Mouse (Mus musculus) intestine, postnatal 0 days (tissue): ENCODE measurements at regions not wholly inside any gene's neighbourhood (a gene's known extent, or its start where the extent isn't known, plus 50 kb on each side); places are given as distances from the start of the nearest gene placed in this dataset.

Experiments used
- ATAC-seq: fragments of 200-750 bp; cut with Nextera tagmentation; 2 replicates; pipeline ENCODE4 v1.8.0; 2017; ENCODE audit warnings: mild to moderate bottlenecking, moderate TSS enrichment, moderate library complexity
- H3K27ac ChIP-seq: fragments of 300-500 bp; sonication (generic); 2 replicates; pipeline ENCODE4 v1.5.1; 2014; ENCODE audit warnings: mild to moderate bottlenecking, low read depth, low read length, moderate library complexity
- H3K27me3 ChIP-seq: fragments of 300-500 bp; sonication (generic); replicated peaks from 2 replicates; pipeline ENCODE4 v1.6.1; 2014; ENCODE audit warnings: low read length, mixed read lengths; ENCODE audit not compliant: control insufficient read depth, insufficient read depth
- H3K36me3 ChIP-seq: fragments of 300-500 bp; sonication (generic); 2 replicates; pipeline ENCODE4 v1.6.1; 2014; ENCODE audit warnings: mild to moderate bottlenecking, moderate library complexity; ENCODE audit not compliant: control insufficient read depth, insufficient read depth
- H3K4me1 ChIP-seq: fragments of 300-500 bp; sonication (generic); replicated peaks from 2 replicates; pipeline ENCODE4 v1.6.1; 2014; ENCODE audit warnings: antibody characterized with exemption, low read length, mixed read lengths; ENCODE audit not compliant: control insufficient read depth, insufficient read depth
- H3K4me2 ChIP-seq: fragments of 300-500 bp; sonication (generic); replicated peaks from 2 replicates; pipeline ENCODE4 v1.6.1; 2014; ENCODE audit warnings: low read depth, mild to moderate bottlenecking, moderate library complexity
- H3K4me3 ChIP-seq: fragments of 300-500 bp; sonication (generic); 2 replicates; pipeline ENCODE4 v1.5.1; 2014; ENCODE audit warnings: low read depth, low read length
- H3K9ac ChIP-seq: fragments of 300-500 bp; sonication (generic); 2 replicates; pipeline ENCODE4 v1.6.1; 2014; ENCODE audit warnings: mild to moderate bottlenecking, low read depth, low read length
- H3K9me3 ChIP-seq: fragments of 300-500 bp; sonication (generic); 2 replicates; pipeline ENCODE4 v1.6.1; 2016; ENCODE audit warnings: mixed run types; ENCODE audit not compliant: control insufficient read depth
- CTCF ChIP-seq: sonication (generic); IDR thresholded peaks from 2 replicates; pipeline ENCODE4 v1.5.1; 2016; ENCODE audit warnings: low read depth, mild to moderate bottlenecking, control low read depth, antibody characterized with exemption, moderate library complexity
- WGBS: fragments of 180-500 bp; shearing (Covaris S2); extraction: QIAGEN DNeasy Blood & Tissue Kit; methylation state at CpG from one replicate; pipeline ENCODE4 v1.1.7; 2014; 5-methylcytosine and 5-hydroxymethylcytosine counted together

- TF ChIP-seq CTCF = no peak
- H3K9me3 ChIP-seq = no peaks in the 10 kb centered on the region
- no peak overlapping the region for H3K4me2 ChIP-seq
- 88% methylated on average over 4 of the region's 4 CpGs for WGBS
- no peaks in the 10 kb centered on the region for H3K4me1 ChIP-seq
- no peaks in the 10 kb centered on the region for H3K27me3 ChIP-seq
- no peak overlapping the region for H3K4me3 ChIP-seq
- no peak for ATAC-seq
- H3K36me3 ChIP-seq = no peaks in the 10 kb centered on the region
- H3K9ac ChIP-seq = no peak overlapping the region
- H3K27ac ChIP-seq = no peak overlapping the region
These were observed 189.0 kb downstream of the Ttll7 start for GRCm38 (mm10) chr3:147041201-147041600.

DNA sequence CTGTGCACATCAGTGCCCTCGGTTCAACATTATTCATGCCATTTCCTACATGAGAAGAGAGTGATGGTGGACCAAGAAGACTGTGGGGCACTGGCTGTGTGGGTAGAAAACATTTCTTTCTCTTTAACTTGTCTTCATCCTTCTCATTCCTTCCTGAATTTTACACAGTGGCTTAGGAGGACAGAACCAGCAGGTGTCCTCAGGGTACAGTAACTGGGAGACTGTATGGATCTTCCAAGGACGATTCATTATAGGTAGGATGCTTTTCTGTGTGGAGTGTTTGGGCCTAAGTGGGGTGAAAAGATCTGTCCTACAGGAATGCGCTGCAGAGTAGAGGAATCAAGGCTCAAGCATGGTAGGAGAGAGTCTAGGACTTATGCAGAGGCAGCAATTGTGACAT, 190.7 kb downstream of the Ttll7 start:
- H3K27ac ChIP-seq = no peak overlapping the region
- H3K4me2 ChIP-seq = no peak overlapping the region
- no peak overlapping the region for H3K4me3 ChIP-seq
- H3K9me3 ChIP-seq = no peaks in the 10 kb centered on the region
- no peaks in the 10 kb centered on the region for H3K27me3 ChIP-seq
- no peak overlapping the region for H3K9ac ChIP-seq
- H3K4me1 ChIP-seq = no peaks in the 10 kb centered on the region
- H3K36me3 ChIP-seq = no peaks in the 10 kb centered on the region
- ATAC-seq = no peak
- 78% methylated on average over 3 of the region's 3 CpGs for WGBS
- peak; percentile 17; the same call in 1 of the 2 replicates for TF ChIP-seq CTCF

DNA sequence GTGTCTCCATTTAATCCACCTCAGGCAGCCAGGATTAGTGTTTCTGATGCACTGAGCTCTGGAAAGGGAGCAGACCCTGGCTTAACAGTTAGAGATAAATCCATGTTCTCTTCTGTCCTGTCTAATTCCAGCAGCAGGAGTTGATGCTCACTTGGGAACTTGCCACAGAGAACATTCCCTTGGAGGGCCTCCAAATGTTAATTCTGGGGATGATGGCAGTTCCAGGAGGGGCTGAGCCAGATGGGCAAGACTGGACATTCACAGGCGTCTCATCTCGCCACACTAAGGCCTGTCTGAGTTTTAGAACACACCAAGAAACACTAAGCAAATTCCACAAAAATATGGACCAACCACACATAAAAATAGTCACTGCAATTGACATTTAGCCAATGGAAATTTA, 194.5 kb downstream of the Ttll7 start:
- Histone ChIP-seq H3K4me3 (no peak overlapping the region), H3K9me3 (no peaks in the 10 kb centered on the region), H3K4me1 (no peaks in the 10 kb centered on the region), H3K27me3 (no peaks in the 10 kb centered on the region), H3K36me3 (no peaks in the 10 kb centered on the region), H3K27ac (no peak overlapping the region), H3K9ac (no peak overlapping the region), H3K4me2 (no peak overlapping the region)
- no peak for TF ChIP-seq CTCF
- no peak for ATAC-seq
- WGBS = 63% methylated on average over 2 of the region's 2 CpGs

DNA sequence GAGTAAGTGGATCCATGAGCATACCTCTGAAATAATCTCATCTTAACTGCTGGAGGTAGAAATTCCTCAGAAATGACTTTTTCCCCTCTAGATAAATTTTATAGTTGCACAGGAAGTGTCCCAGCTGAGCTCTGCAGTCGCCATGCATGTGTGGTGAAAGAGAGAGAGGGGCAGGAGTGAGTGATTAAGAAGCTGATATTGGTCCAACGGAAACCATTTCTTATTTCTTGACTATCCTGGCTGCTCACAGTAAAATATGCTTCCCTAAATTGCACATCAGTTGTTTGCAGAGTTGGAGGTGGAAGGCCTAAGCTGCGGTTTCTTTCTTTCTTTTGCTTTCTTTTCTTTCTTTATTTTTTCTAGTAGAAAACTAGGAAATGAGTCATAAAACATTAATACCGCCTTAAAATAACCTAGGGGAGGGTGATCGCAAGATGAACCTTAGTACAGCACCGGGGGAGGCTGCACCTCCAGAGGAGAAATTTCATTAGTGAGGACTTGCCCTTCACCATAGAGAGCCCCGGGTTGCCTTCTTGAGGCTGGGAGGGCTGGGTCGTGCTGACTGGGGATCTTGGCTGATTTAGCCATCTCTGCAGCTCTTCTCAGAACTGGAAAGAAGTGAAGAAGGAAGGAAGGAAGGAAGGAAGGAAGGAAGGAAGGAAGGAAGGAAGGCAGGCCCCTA, 202.1 kb downstream of the Ttll7 start:
- TF ChIP-seq CTCF = no peak
- Histone ChIP-seq H3K4me1 (no peaks in the 10 kb centered on the region), H3K36me3 (no peaks in the 10 kb centered on the region), H3K27me3 (no peaks in the 10 kb centered on the region), H3K4me3 (no peak overlapping the region), H3K9ac (no peak overlapping the region), H3K4me2 (no peak overlapping the region), H3K9me3 (no peaks in the 10 kb centered on the region), H3K27ac (no peak overlapping the region)
- 79% methylated on average over 8 of the region's 8 CpGs for WGBS
- ATAC-seq = no peak

DNA sequence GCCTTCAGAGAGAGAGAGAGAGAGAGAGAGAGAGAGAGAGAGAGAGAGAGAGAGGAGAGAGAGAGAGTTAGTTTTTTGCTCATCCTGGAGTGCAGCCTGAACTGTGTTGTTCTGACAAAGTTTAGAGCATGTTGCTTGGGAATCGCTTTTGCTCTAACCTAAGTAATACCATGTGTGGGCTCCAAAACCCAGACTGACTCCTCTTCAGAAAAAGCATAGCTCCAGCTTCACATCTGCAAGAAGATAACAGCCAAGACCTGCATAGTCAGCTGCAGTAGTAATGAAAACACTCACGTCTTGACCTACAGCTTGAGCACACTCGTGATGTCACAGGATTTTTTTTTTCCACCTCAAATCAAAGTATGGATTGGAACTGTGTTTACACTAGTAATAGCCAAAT, 205.7 kb downstream of the Ttll7 start:
- WGBS = 49% methylated on average over 3 of the region's 3 CpGs
- ATAC-seq = no peak
- H3K4me2 ChIP-seq = no peak overlapping the region
- no peak overlapping the region for H3K27ac ChIP-seq
- H3K27me3 ChIP-seq = no peaks in the 10 kb centered on the region
- no peaks in the 10 kb centered on the region for H3K36me3 ChIP-seq
- no peak overlapping the region for H3K4me3 ChIP-seq
- no peak overlapping the region for H3K9ac ChIP-seq
- H3K4me1 ChIP-seq = no peaks in the 10 kb centered on the region
- TF ChIP-seq CTCF = no peak
- no peaks in the 10 kb centered on the region for H3K9me3 ChIP-seq

- Histone ChIP-seq H3K27me3 (no peaks in the 10 kb centered on the region), H3K27ac (no peak overlapping the region), H3K9me3 (no peaks in the 10 kb centered on the region), H3K9ac (no peak overlapping the region), H3K4me2 (no peak overlapping the region), H3K4me1 (no peaks in the 10 kb centered on the region), H3K4me3 (no peak overlapping the region), H3K36me3 (no peaks in the 10 kb centered on the region)
- no peak for ATAC-seq
- WGBS = 87% methylated on average over 8 of the region's 8 CpGs
- no peak for TF ChIP-seq CTCF
These were observed 208.5 kb downstream of the Ttll7 start for GRCm38 (mm10) chr3:147060659-147061058.

- whole genome bisulfite sequencing = 85% methylated on average over 7 of the region's 7 CpGs
- H3K4me3 ChIP-seq = no peak overlapping the region
- TF ChIP-seq CTCF = no peak
- no peak overlapping the region for H3K27ac ChIP-seq
- H3K36me3 ChIP-seq = no peaks in the 10 kb centered on the region
- no peak overlapping the region for H3K4me2 ChIP-seq
- no peaks in the 10 kb centered on the region for H3K4me1 ChIP-seq
- ATAC-seq = no peak
- H3K27me3 ChIP-seq = no peaks in the 10 kb centered on the region
- H3K9me3 ChIP-seq = no peaks in the 10 kb centered on the region
- H3K9ac ChIP-seq = no peak overlapping the region
These were observed 210.3 kb downstream of the Ttll7 start for GRCm38 (mm10) chr3:147062451-147062850.
